Mouse (Mus musculus): ENCODE measurements around the gene Haus7. TPM values are rescaled to one million over a fixed set of nuclear protein-coding genes. Genes with fewer than 3 reads are reported as not detected.

Gene Haus7
- polyA plus RNA-seq, 1 experiment from 2014 or later: 71.5 TPM

DNA sequence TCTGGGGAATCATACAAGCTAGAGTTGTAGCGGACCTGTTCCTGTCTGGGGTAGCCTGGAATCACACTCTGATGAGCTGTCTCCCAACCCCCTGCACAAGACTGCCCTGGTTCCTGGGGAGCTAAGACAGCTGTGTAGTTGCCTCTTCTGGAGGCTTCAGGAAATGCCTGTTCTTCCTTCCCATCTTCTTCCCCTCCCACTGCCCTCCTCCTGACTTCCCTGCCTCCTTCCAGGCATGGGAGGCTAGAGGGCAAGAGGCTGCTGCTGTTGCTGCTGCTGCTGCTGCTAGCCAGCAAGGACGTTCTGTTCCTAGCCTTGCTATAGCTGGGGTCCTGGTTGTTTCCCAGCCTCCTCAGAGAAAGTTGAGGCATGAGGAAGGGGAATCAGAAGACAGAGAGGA, 21.5 kb upstream of the Haus7 start:
- H3K27ac ChIP-seq: peak overlapping the region; percentile 75
- H3K4me2 ChIP-seq: no peak overlapping the region
- WGBS: 38% methylated on average over 2 of the region's 2 CpGs
- H3K36me3 ChIP-seq: no peaks in the 10 kb centered on the region
- no peak overlapping the region for H3K9ac ChIP-seq
- H3K4me3 ChIP-seq (replicated peaks): no peak overlapping the region
- 0 out of 2 replicates have a peak, but pooled peaks cover 12% of the 10 kb centered on the region for H3K4me1 ChIP-seq
- peaks cover 12% of the 10 kb centered on the region for H3K27me3 ChIP-seq
- H3K9me3 ChIP-seq (replicated peaks): no peaks in the 10 kb centered on the region
- no peak for ATAC-seq (replicated peaks; ENCODE audit: low FRiP score)

DNA sequence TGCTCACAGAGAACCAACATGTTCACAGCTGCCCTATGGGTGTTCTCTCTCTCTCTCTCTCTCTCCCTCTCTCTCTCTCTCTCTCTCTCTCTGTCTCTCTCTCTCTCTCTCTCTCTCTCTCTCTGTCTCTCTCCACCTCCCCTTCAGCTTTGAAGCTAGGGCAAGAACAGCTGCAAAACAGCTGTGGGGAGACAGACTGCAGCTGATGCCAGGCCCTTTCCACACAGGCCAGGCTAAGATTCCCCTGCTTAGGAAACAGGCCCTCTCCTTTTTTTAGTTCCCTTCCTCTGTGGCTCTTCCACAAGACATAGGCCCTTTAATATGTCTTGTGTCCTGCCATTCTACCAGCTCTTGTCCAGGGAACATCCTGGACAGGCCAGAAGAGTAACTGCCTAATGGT, 20.8 kb upstream of the Haus7 start:
- Histone ChIP-seq H3K4me3 (replicated peaks) (no peak overlapping the region), H3K4me1 (0 out of 2 replicates have a peak, but pooled peaks cover 16% of the 10 kb centered on the region), H3K9ac (no peak overlapping the region)

DNA sequence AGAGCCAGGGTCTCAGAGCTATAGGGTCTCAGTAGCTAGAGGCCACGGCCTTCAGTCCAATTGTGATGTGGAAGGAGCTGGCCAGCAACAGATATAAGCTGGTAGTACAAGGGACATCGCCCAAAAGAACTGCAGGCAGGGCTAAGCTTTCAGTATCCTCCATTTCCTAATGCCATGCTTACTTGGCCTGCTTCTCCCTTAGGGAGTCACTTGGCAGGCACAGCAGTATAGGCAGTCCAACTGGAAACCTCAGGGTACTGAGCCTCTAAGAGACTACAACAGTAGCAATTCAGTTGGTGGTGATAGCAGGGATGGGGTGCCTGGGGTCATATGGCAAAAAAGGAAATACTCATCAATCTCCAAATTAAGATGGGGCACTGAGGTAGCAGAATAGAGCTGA, 18.7 kb upstream of the Haus7 start:
- no peak overlapping the region for H3K9ac ChIP-seq
- H3K36me3 ChIP-seq: no peaks in the 10 kb centered on the region
- peak overlapping the region; percentile 85; the same call in 1 of the 2 replicates for H3K27ac ChIP-seq
- WGBS: 74% methylated on average over 2 of the region's 2 CpGs
- peaks cover 6% of the 10 kb centered on the region for H3K27me3 ChIP-seq
- no peak overlapping the region for H3K4me3 ChIP-seq (replicated peaks)
- no peaks in the 10 kb centered on the region for H3K9me3 ChIP-seq (replicated peaks)
- ATAC-seq (replicated peaks; ENCODE audit: low FRiP score): no peak
- H3K4me1 ChIP-seq: 0 out of 2 replicates have a peak, but pooled peaks cover 16% of the 10 kb centered on the region
- no peak overlapping the region for H3K4me2 ChIP-seq

More for the DNA sequence above, 20.8 kb upstream of the Haus7 start:
- Histone ChIP-seq H3K27ac (peak overlapping the region; percentile 75), H3K4me2 (no peak overlapping the region), H3K27me3 (peaks cover 12% of the 10 kb centered on the region), H3K36me3 (no peaks in the 10 kb centered on the region), H3K9me3 (replicated peaks) (no peaks in the 10 kb centered on the region)
- no peak for ATAC-seq (replicated peaks; ENCODE audit: low FRiP score)

DNA sequence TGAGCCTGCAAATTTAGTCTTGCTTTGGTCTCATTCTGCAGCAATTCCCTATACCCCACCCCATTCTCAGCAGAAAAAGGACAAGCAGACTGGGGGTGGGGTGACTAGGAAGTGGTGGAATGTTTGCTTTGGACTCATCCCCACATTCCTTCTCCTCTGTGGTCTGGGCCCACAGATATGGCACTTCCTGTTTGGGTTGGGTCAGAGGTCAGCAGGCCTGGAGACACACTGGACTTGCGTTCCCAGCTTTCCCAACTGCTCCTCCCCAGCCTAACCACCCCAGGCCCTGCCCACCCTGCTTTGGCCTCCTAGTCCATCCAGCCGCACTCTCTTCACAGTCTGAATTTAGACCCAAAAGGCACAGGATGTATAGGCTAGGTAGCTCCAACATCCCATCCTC, 17.8 kb upstream of the Haus7 start:
- peak; percentile 66 for ATAC-seq (replicated peaks; ENCODE audit: low FRiP score)
- H3K9ac ChIP-seq: no peak overlapping the region
- 39% methylated on average over 2 of the region's 2 CpGs for WGBS
- no peaks in the 10 kb centered on the region for H3K36me3 ChIP-seq
- 0 out of 2 replicates have a peak overlapping the region, but pooled peaks have one; percentile 4 for H3K4me2 ChIP-seq
- no peaks in the 10 kb centered on the region for H3K9me3 ChIP-seq (replicated peaks)
- peaks cover 6% of the 10 kb centered on the region for H3K27me3 ChIP-seq
- peak overlapping the region; percentile 85 for H3K27ac ChIP-seq
- no peak overlapping the region for H3K4me3 ChIP-seq (replicated peaks)
- H3K4me1 ChIP-seq: 0 out of 2 replicates have a peak, but pooled peaks cover 16% of the 10 kb centered on the region

DNA sequence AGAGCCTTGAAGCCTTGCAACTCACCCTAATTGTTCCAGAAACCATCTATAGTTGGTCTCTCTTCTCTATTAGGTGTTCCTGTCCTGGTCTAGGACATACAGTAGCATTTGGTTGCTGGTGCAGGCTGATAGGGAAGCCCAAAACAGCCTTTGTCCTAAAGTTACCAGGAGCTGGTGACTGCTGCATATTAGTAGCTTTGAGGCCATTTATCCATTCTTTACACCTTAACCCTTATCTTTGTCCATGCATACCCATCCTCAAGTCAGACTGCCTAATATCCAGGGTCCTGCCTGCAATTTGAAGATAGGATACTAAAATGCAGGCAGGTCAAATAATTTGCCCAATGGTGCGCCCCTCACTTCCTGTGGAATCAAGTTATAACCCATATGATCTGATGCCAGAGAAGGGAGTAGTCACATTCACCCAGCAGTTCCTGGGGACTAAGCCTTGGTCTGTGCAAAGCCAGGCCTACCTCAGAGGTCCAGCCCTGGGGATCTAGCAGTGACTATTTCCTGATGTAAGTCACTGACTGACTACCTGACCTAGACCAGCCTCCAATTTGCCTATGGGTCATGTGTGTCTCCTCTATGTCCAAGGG, 16.9 kb upstream of the Haus7 start:
- Histone ChIP-seq H3K36me3 (no peaks in the 10 kb centered on the region), H3K4me3 (replicated peaks) (no peak overlapping the region), H3K4me2 (no peak overlapping the region), H3K27ac (peak overlapping the region; percentile 85), H3K27me3 (peaks cover 11% of the 10 kb centered on the region), H3K4me1 (0 out of 2 replicates have a peak, but pooled peaks cover 16% of the 10 kb centered on the region), H3K9me3 (replicated peaks) (no peaks in the 10 kb centered on the region), H3K9ac (no peak overlapping the region)
- 91% methylated on average over 1 of the region's 1 CpGs for WGBS
- ATAC-seq (replicated peaks; ENCODE audit: low FRiP score): no peak

DNA sequence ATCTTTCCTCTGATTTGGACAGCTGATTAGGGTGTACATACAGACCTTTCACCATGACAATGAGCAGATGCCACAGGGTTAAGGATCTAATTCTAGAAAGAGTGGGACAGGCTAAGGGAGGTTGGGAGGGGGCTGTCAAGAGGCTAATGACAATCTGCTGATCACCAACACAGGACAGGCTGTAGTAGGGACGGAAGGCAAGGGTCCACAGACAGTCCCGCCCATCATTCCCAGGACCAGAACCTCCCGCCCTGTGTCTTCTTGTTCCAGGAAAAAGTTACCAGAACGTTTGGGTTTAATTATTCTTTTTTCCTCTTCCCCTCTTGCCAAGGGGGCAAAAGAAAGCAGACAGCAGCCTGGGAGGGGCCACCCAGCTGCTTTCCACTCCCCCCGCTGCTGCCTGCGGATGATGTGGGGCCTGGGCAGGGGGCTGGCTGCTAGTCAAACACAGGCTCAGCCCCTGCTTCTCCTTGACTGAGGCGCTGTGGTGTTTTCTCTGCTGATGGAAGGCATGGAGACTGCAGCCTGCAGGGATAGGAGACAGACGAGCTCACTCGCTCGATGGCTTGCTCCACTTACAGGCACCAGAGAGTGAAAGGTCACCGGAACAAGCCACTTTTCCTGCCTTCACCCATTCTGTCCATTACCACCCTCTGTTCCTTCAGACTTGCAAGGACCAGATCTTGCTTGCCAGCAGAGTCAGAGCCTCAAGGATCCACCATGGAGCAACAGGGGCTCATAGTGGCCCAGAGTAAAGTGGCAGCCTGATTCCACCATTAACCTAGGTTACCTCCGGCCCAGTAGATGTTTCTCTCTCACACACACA, 15.7 kb upstream of the Haus7 start:
- H3K27ac ChIP-seq: peak overlapping the region; percentile 85
- H3K36me3 ChIP-seq: no peaks in the 10 kb centered on the region
- 0 out of 2 replicates have a peak, but pooled peaks cover 13% of the 10 kb centered on the region for H3K4me1 ChIP-seq
- peaks cover 7% of the 10 kb centered on the region for H3K27me3 ChIP-seq
- H3K9ac ChIP-seq: no peak overlapping the region
- H3K9me3 ChIP-seq (replicated peaks): no peaks in the 10 kb centered on the region
- no peak for ATAC-seq (replicated peaks; ENCODE audit: low FRiP score)
- 59% methylated on average over 12 of the region's 12 CpGs for WGBS
- H3K4me2 ChIP-seq: no peak overlapping the region
- no peak overlapping the region for H3K4me3 ChIP-seq (replicated peaks)

DNA sequence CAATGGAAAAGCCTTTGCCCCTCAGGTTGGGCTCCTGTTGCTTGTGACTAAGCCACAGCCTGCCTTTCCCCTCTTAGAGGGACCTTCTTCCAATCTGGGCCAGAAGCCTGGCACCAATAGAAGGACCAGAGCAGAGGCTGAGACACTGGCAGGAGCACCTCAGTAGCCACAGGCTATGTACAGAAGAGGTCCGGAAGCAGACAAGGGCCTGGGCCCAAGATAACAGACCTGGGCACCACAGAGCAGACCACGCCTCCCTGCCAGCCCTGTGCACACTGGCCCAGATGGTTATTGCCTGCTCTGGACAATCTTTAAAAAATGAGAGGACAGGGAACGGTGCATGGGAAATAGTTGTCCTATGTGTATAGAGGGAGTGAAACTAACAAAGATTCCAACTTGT, 12.9 kb upstream of the Haus7 start:
- Histone ChIP-seq H3K4me2 (no peak overlapping the region), H3K36me3 (no peaks in the 10 kb centered on the region), H3K27ac (no peak overlapping the region), H3K9me3 (replicated peaks) (no peaks in the 10 kb centered on the region), H3K4me3 (replicated peaks) (no peak overlapping the region), H3K4me1 (0 out of 2 replicates have a peak, but pooled peaks cover 10% of the 10 kb centered on the region), H3K27me3 (peaks cover 14% of the 10 kb centered on the region), H3K9ac (no peak overlapping the region)
- WGBS: 93% methylated on average over 3 of the region's 3 CpGs
- no peak for ATAC-seq (replicated peaks; ENCODE audit: low FRiP score)

DNA sequence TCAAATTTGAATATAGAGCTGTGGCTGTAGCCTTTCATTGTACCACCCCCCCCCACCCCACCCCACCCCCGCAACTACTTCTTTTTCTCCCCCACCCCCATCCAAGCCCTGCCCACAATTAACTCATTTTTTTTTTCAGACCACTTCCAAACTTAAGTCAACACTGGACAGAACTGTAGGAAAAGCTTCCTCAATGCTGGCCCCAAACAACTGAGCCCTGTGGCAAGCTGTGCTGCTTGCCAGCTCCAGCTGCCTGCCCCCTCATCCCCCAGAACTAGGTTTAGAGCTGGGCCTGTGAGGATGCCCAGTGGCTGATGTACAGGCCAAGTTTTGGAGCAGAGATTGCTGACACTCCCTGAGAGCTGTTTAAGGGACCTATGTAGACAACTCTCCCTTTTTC, 9.9 kb upstream of the Haus7 start:
- no peaks in the 10 kb centered on the region for H3K9me3 ChIP-seq (replicated peaks)
- WGBS: no CpG with 5 or more reads among the region's 1 CpGs
- H3K27me3 ChIP-seq: peaks cover 22% of the 10 kb centered on the region
- no peaks in the 10 kb centered on the region for H3K36me3 ChIP-seq
- H3K4me1 ChIP-seq: no peaks in the 10 kb centered on the region
- H3K27ac ChIP-seq: 0 out of 2 replicates have a peak overlapping the region, but pooled peaks have one; percentile 41
- H3K4me2 ChIP-seq: no peak overlapping the region
- no peak for ATAC-seq (replicated peaks; ENCODE audit: low FRiP score)
- H3K9ac ChIP-seq: no peak overlapping the region
- H3K4me3 ChIP-seq (replicated peaks): no peak overlapping the region

DNA sequence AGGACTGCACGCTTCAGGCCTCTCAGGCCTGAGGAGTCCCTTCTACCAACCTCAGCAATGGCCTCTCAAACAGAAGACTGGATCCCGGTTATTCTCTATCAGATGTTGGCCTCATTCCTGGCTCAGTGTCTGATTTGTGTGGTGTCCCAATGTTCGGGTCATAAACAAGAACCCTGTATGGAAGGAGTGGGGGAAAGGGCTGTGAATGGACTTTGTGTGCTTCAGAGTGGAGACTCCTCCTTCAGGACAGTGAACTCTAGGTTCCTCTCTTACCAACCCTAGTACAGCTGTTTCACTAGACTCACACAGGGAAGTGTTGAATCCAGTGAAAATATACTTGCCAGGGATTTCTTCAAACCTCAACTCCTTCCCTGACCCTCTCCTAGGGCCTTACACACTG, 9.5 kb upstream of the Haus7 start:
- Histone ChIP-seq H3K4me3 (replicated peaks) (no peak overlapping the region), H3K36me3 (no peaks in the 10 kb centered on the region), H3K9ac (no peak overlapping the region), H3K4me1 (no peaks in the 10 kb centered on the region), H3K27ac (0 out of 2 replicates have a peak overlapping the region, but pooled peaks have one; percentile 41), H3K27me3 (peaks cover 22% of the 10 kb centered on the region; the same call in 1 of the 2 replicates), H3K4me2 (no peak overlapping the region), H3K9me3 (replicated peaks) (no peaks in the 10 kb centered on the region)
- 78% methylated on average over 3 of the region's 3 CpGs for WGBS
- ATAC-seq (replicated peaks; ENCODE audit: low FRiP score): no peak

DNA sequence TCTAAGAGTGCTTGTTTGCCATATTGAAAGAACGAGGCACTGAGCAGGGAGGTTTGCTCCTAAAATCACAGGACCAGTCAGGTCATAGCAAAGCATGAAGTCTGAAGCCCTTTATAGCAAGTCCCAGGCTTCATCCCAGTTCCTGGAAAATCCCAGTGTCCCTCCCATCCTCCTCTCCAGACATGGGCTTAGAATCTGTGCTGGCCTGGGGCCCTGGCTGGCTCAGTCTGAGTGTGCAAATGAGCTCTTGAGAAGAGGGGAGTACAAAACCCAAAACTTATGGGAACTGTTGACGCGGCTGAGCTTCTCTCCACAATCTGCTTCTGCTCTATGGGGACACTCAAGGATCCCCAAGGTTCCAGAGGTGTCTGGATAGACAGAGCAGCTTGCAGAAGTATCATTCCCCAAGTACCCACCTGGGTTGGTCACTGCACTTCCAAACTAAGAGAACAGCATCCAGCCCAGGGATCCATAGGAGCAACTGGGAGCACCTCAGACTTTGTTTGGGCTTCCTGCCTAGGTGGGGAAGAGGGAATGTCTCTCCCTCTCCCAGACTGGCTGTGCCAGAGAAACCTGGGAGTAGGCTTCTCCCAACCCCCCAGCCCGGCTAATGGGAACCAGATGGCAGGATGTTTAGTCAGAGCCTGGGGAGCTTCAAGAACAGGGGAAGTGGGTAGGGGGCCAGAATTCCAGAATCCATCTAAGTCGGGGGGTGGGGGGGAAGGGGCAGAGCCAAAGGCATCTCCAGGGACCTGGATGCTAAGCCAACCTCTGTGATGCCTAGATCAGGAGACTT, 8.8 kb upstream of the Haus7 start:
- 64% methylated on average over 5 of the region's 5 CpGs for WGBS
- 0 out of 2 replicates have a peak overlapping the region, but pooled peaks have one; percentile 41 for H3K27ac ChIP-seq

DNA sequence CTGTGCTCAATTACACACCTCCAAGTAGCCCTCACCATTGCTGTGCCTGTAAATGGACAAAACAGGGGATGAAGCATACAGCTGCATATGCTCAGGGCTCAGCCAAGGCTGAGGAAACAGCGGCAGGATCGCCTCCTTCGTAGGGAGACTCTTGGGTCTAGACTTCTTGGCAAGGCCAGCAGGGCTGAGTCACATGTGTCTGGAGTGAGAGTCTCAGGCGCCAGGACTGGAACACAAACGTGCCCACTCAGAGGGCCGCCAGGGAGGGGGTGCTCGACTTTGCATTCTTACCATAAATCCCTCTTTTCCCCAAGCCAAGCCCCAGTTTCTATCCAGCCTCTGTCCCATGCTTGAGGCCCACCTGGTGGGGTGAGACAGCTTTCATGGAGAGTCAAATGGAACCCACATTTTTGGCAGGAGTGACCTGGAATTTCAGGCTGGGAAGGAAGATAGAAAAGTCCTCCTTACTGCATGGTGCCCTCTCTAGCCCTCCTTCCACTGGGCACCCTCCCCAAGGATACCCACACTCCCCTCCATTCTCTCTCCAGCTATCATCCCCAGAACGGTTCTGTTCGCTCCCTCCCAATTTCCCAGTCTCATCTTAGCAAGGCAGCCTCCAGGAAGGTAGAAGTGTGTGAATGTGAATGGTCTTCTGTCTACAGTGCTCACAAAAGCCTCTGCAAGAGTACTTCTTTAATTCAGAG, 6.8 kb upstream of the Haus7 start:
- Histone ChIP-seq H3K36me3 (no peaks in the 10 kb centered on the region), H3K4me1 (no peaks in the 10 kb centered on the region), H3K4me3 (replicated peaks) (no peak overlapping the region), H3K27ac (no peak overlapping the region), H3K9ac (no peak overlapping the region), H3K9me3 (replicated peaks) (no peaks in the 10 kb centered on the region), H3K27me3 (0 out of 2 replicates have a peak, but pooled peaks cover 17% of the 10 kb centered on the region), H3K4me2 (no peak overlapping the region)
- ATAC-seq (replicated peaks; ENCODE audit: low FRiP score): 0 out of 2 replicates have a peak, but pooled peaks have one; percentile 29
- 59% methylated on average over 9 of the region's 9 CpGs for WGBS

More for the DNA sequence above, 8.8 kb upstream of the Haus7 start:
- Histone ChIP-seq H3K4me3 (replicated peaks) (no peak overlapping the region), H3K36me3 (no peaks in the 10 kb centered on the region), H3K4me1 (no peaks in the 10 kb centered on the region), H3K27me3 (peaks cover 22% of the 10 kb centered on the region; the same call in 1 of the 2 replicates), H3K4me2 (no peak overlapping the region), H3K9ac (no peak overlapping the region), H3K9me3 (replicated peaks) (no peaks in the 10 kb centered on the region)
- 0 out of 2 replicates have a peak, but pooled peaks have one; percentile 33 for ATAC-seq (replicated peaks; ENCODE audit: low FRiP score)

Measured in kidney, embryonic 15.5 days (tissue).